Comparison of ENCODE assay signal across 11 mouse cellular contexts in genomic region chr1:171826164-171826563, GRCm38 (mm10). TPM values are rescaled to one million over a fixed set of nuclear protein-coding genes. Genes with fewer than 3 reads are reported as not detected.
A peak's percentile ranks its signal among the peaks of the same experiment; 100 is the strongest.
DNase-seq lines count a peak whose midpoint lies in the region; ATAC-seq lines count a peak whose summit lies in the region.
"Had no signal": no experiment of that assay in that cellular context is flagged by ENCODE, and none has a peak within 500 bp of the region (broad histone marks: within the 10 kb centered on the region; RNA-seq: fewer than 3 reads in every experiment).

No protein-coding gene starts in this region.

- H3K4me3 ChIP-seq in hindbrain, embryonic 14.5 days (replicated peaks; ENCODE audit: low read length): no peak overlapping the region
- H3K4me3 ChIP-seq in hindbrain, embryonic 12.5 days: no peak overlapping the region
- H3K4me3 ChIP-seq: embryonic facial prominence, embryonic 12.5 days; limb, embryonic 13.5 days; stomach, embryonic 15.5 days had no signal

- no peaks in the 10 kb centered on the region for H3K4me1 ChIP-seq in hindbrain, embryonic 14.5 days (replicated peaks; ENCODE audit: control insufficient read depth, insufficient read depth, low read length)
- H3K4me1 ChIP-seq in hindbrain, embryonic 12.5 days: no peaks in the 10 kb centered on the region
- H3K4me1 ChIP-seq: embryonic facial prominence, embryonic 12.5 days; limb, embryonic 13.5 days; stomach, embryonic 15.5 days had no signal

- H3K27me3 ChIP-seq in hindbrain, embryonic 14.5 days (ENCODE audit: control insufficient read depth, insufficient read depth, low read length): no peaks in the 10 kb centered on the region
- no peaks in the 10 kb centered on the region for H3K27me3 ChIP-seq in hindbrain, embryonic 12.5 days
- H3K27me3 ChIP-seq: embryonic facial prominence, embryonic 12.5 days; limb, embryonic 13.5 days; stomach, embryonic 15.5 days had no signal

- H3K27ac ChIP-seq in hindbrain, embryonic 14.5 days: no peak overlapping the region
- H3K27ac ChIP-seq in hindbrain, embryonic 12.5 days: no peak overlapping the region
- H3K27ac ChIP-seq: embryonic facial prominence, embryonic 12.5 days; limb, embryonic 13.5 days; stomach, embryonic 15.5 days had no signal

- peak; percentile 72 for DNase-seq in hindbrain, embryonic 14.5 days (ENCODE audit: low spot score)
- DNase-seq in spleen, postnatal 36 days (ENCODE audit: low spot score in 2 of 2): peak; percentile 39 to 44
- no peak for DNase-seq in spleen, postnatal 14 days (ENCODE audit: low spot score in 2 of 2)
- DNase-seq in fibroblast of lung, adult 2 months (ENCODE audit: low read depth): peak; percentile 4
- DNase-seq in ovary, postnatal 36 days (ENCODE audit: low spot score): no peak
- DNase-seq in cerebellum, adult 8-10 months: no peak
- no peak for DNase-seq in gastrocnemius, postnatal 4 days (ENCODE audit: low spot score in 2 of 2)

- no peak overlapping the region for H3K9ac ChIP-seq in hindbrain, embryonic 14.5 days
- H3K9ac ChIP-seq in hindbrain, embryonic 12.5 days: no peak overlapping the region
- H3K9ac ChIP-seq: embryonic facial prominence, embryonic 12.5 days; limb, embryonic 13.5 days; stomach, embryonic 15.5 days had no signal

- H3K36me3 ChIP-seq in hindbrain, embryonic 14.5 days (replicated peaks; ENCODE audit: control insufficient read depth, insufficient read depth): no peaks in the 10 kb centered on the region
- no peaks in the 10 kb centered on the region for H3K36me3 ChIP-seq in hindbrain, embryonic 12.5 days
- H3K36me3 ChIP-seq: embryonic facial prominence, embryonic 12.5 days; limb, embryonic 13.5 days; stomach, embryonic 15.5 days had no signal

- ATAC-seq in hindbrain, embryonic 14.5 days (ENCODE audit: low FRiP score): no peak
- ATAC-seq in hindbrain, embryonic 12.5 days (ENCODE audit: low FRiP score): no peak

- no peaks in the 10 kb centered on the region for H3K9me3 ChIP-seq in hindbrain, embryonic 14.5 days (ENCODE audit: control insufficient read depth, low read length)
- no peaks in the 10 kb centered on the region for H3K9me3 ChIP-seq in hindbrain, embryonic 12.5 days (replicated peaks)
- H3K9me3 ChIP-seq: embryonic facial prominence, embryonic 12.5 days; limb, embryonic 13.5 days; stomach, embryonic 15.5 days had no signal

- H3K4me2 ChIP-seq in hindbrain, embryonic 14.5 days (replicated peaks): no peak overlapping the region
- no peak overlapping the region for H3K4me2 ChIP-seq in hindbrain, embryonic 12.5 days (replicated peaks)
- H3K4me2 ChIP-seq: embryonic facial prominence, embryonic 12.5 days; limb, embryonic 13.5 days; stomach, embryonic 15.5 days had no signal

RNA-seq across cellular contexts. Expression of gene Cd84, which starts 13.3 kb away (rescaled TPM):
- 1.1 and 1.7 TPM in 2 replicates for polyA plus RNA-seq in hindbrain, embryonic 14.5 days (2014; fragmentation: Nextera tagmentation; extraction: Ambion mirVana)
- 0.85 and 1.3 TPM in 2 replicates for polyA plus RNA-seq in hindbrain, embryonic 12.5 days (2016; fragmentation: Nextera tagmentation; extraction: Ambion mirVana)
- total RNA-seq in gastrocnemius, postnatal 4 days (2021): 1 to 10 TPM; 3.3 to 3.4 TPM

RNA-seq across cellular contexts. Expression of gene Slamf1, which starts 59.2 kb away (rescaled TPM):
- polyA plus RNA-seq in hindbrain, embryonic 14.5 days (2014; fragmentation: Nextera tagmentation; extraction: Ambion mirVana): 0.10 and 0.13 TPM in 2 replicates
- polyA plus RNA-seq in hindbrain, embryonic 12.5 days (2016; fragmentation: Nextera tagmentation; extraction: Ambion mirVana): 0.29 and 0.31 TPM in 2 replicates
- total RNA-seq in gastrocnemius, postnatal 4 days (2021): under 1 TPM; 0.18 to 0.32 TPM

Comparison
In these comparisons a context has a peak if more than half of its experiments do, and no peak if none do; other contexts are left out.
1. DNase-seq: peak in hindbrain, embryonic 14.5 days (single experiment), spleen, postnatal 36 days (2 of 2) and fibroblast of lung, adult 2 months (single experiment); none in spleen, postnatal 14 days (0 of 2), ovary, postnatal 36 days (single experiment), cerebellum, adult 8-10 months (single experiment) and gastrocnemius, postnatal 4 days (0 of 2).